Mouse (Mus musculus) CH12.LX (cell line): ENCODE measurements around the gene Nol9. TPM values are rescaled to one million over a fixed set of nuclear protein-coding genes. Genes with fewer than 3 reads are reported as not detected.

ENCODE experiments used
- DNase-seq: peaks from one replicate; pipeline ENCODE4 v3.0.0-alpha.2; 2013; ENCODE audit errors: extremely low read depth
- H3K27ac ChIP-seq: 2 replicates; pipeline ENCODE4 v1.5.1; 2012; ENCODE audit warnings: low read depth, mild to moderate bottlenecking, control low read depth, moderate library complexity; ENCODE audit not compliant: insufficient read depth
- H3K27me3 ChIP-seq: replicated peaks from 2 replicates; pipeline ENCODE3; 2012; ENCODE audit warnings: inconsistent platforms
- H3K36me3 ChIP-seq, 2 experiments: replicated peaks in 1 of 2; 2 replicates each; pipeline versions ENCODE3 to v1.6.1; 2012; ENCODE audit warnings: inconsistent platforms in 1 of 2, low read length in 1 of 2, mild to moderate bottlenecking in 1 of 2, mixed read lengths in 1 of 2, moderate library complexity in 1 of 2; ENCODE audit not compliant: control insufficient read depth in 1 of 2, insufficient read depth in 1 of 2
- H3K4me1 ChIP-seq, 2 experiments: 2 replicates each; pipeline ENCODE4 v1.6.1; 2012; ENCODE audit warnings: inconsistent platforms in 1 of 2, moderate library complexity in 1 of 2; ENCODE audit not compliant: insufficient read depth in 2 of 2, control insufficient read depth in 1 of 2
- H3K4me2 ChIP-seq: 2 replicates; pipeline ENCODE4 v1.6.1; 2012; ENCODE audit warnings: low read depth, mild to moderate bottlenecking, control low read depth; ENCODE audit not compliant: poor library complexity, insufficient read depth, severe bottlenecking
- H3K4me3 ChIP-seq, 3 experiments: fragments of 150-350 bp in 1 of 3; sonication (generic) in 1 of 3; replicated peaks in 1 of 3; 2 replicates each; pipeline versions ENCODE3 to v1.5.1; 2011 to 2012; ENCODE audit warnings: low read depth in 2 of 3, low read length in 2 of 3, mild to moderate bottlenecking in 2 of 3, moderate library complexity in 2 of 3, control low read depth in 1 of 3, improper control_type of control experiment in 1 of 3, inconsistent platforms in 1 of 3, mixed read lengths in 1 of 3; ENCODE audit not compliant: poor library complexity in 1 of 3
- H3K79me2 ChIP-seq: replicated peaks from 2 replicates; pipeline ENCODE4 v1.6.1; 2012; ENCODE audit warnings: mild to moderate bottlenecking, moderate library complexity; ENCODE audit not compliant: control insufficient read depth, poor library complexity, insufficient read depth, severe bottlenecking; ENCODE audit errors: extremely low read depth
- H3K9ac ChIP-seq: 2 replicates; pipeline ENCODE4 v1.6.1; 2012; ENCODE audit warnings: low read depth, mild to moderate bottlenecking, control low read depth, moderate library complexity; ENCODE audit not compliant: insufficient read depth
- H3K9me3 ChIP-seq: replicated peaks from 2 replicates; pipeline ENCODE3; 2012; ENCODE audit warnings: low read length, inconsistent platforms, mixed read lengths
- BHLHE40 ChIP-seq: IDR thresholded peaks from 2 replicates; pipeline ENCODE4 v1.6.1; 2011; ENCODE audit warnings: mild to moderate bottlenecking, low read depth, low read length, improper control_type of control experiment
- CHD2 ChIP-seq: IDR thresholded peaks from 2 replicates; pipeline ENCODE4 v1.6.1; 2011; ENCODE audit warnings: low read length, improper control_type of control experiment
- CTCF ChIP-seq, 2 experiments: IDR thresholded peaks in 1 of 2; conservative IDR thresholded peaks in 1 of 2; 2 replicates each; pipeline ENCODE4 v1.5.1; 2011 to 2012; ENCODE audit warnings: low read depth in 2 of 2, low read length in 2 of 2, improper control_type of control experiment in 1 of 2, inconsistent platforms in 1 of 2, mild to moderate bottlenecking in 1 of 2, moderate library complexity in 1 of 2
- E2F4 ChIP-seq: IDR thresholded peaks from 2 replicates; pipeline ENCODE4 v1.6.1; 2011; ENCODE audit warnings: low read depth, low read length, improper control_type of control experiment; ENCODE audit not compliant: insufficient replicate concordance
- ELF1 ChIP-seq: IDR thresholded peaks from 2 replicates; pipeline ENCODE4 v1.6.1; 2014; ENCODE audit warnings: low read depth, mild to moderate bottlenecking, inconsistent platforms, low read length, improper control_type of control experiment
- ETS1 ChIP-seq: conservative IDR thresholded peaks from 2 replicates; pipeline ENCODE4 v1.6.1; 2012; ENCODE audit warnings: low read depth, mild to moderate bottlenecking, inconsistent platforms, low read length, improper control_type of control experiment, moderate library complexity
- HCFC1 ChIP-seq: IDR thresholded peaks from 2 replicates; pipeline ENCODE4 v1.6.1; 2012; ENCODE audit warnings: low read depth, mild to moderate bottlenecking, inconsistent platforms, low read length, improper control_type of control experiment
- JUND ChIP-seq: conservative IDR thresholded peaks from 2 replicates; pipeline ENCODE4 v1.6.1; 2011; ENCODE audit warnings: low read depth, low read length, improper control_type of control experiment
- KAT2A ChIP-seq: IDR thresholded peaks from 2 replicates; pipeline ENCODE4 v1.6.1; 2012; ENCODE audit warnings: low read length, improper control_type of control experiment, inconsistent platforms; ENCODE audit not compliant: insufficient replicate concordance
- MAFK ChIP-seq: IDR thresholded peaks from 2 replicates; pipeline ENCODE4 v1.6.1; 2011; ENCODE audit warnings: low read length, improper control_type of control experiment; ENCODE audit not compliant: insufficient replicate concordance
- MAX ChIP-seq: IDR thresholded peaks from 2 replicates; pipeline ENCODE4 v1.6.1; 2011; ENCODE audit warnings: low read length, improper control_type of control experiment
- MAZ ChIP-seq: IDR thresholded peaks from 2 replicates; pipeline ENCODE4 v1.6.1; 2012; ENCODE audit warnings: low read depth, mild to moderate bottlenecking, inconsistent platforms, low read length, improper control_type of control experiment, moderate library complexity
- MEF2A ChIP-seq: IDR thresholded peaks from 2 replicates; pipeline ENCODE4 v1.6.1; 2014; ENCODE audit warnings: low read depth, mild to moderate bottlenecking, inconsistent platforms, low read length, improper control_type of control experiment, borderline replicate concordance
- MXI1 ChIP-seq: IDR thresholded peaks from 2 replicates; pipeline ENCODE4 v1.6.1; 2011; ENCODE audit warnings: mild to moderate bottlenecking, low read depth, low read length, improper control_type of control experiment
- MYC ChIP-seq: IDR thresholded peaks from 2 replicates; pipeline ENCODE4 v1.6.1; 2011; ENCODE audit warnings: low read depth, mild to moderate bottlenecking, improper control_type of control experiment, low read length
- NELFE ChIP-seq: IDR thresholded peaks from 2 replicates; pipeline ENCODE4 v1.6.1; 2011; ENCODE audit warnings: low read depth, low read length, improper control_type of control experiment
- NRF1 ChIP-seq: IDR thresholded peaks from 2 replicates; pipeline ENCODE4 v1.6.1; 2014; ENCODE audit warnings: low read depth, mild to moderate bottlenecking, inconsistent platforms, low read length, improper control_type of control experiment, moderate library complexity
- POLR2A ChIP-seq: IDR thresholded peaks from 2 replicates; pipeline ENCODE4 v1.6.1; 2011; ENCODE audit warnings: low read depth, mild to moderate bottlenecking, improper control_type of control experiment, low read length
- RCOR1 ChIP-seq: conservative IDR thresholded peaks from 2 replicates; pipeline ENCODE4 v1.6.1; 2012; ENCODE audit warnings: low read depth, mild to moderate bottlenecking, inconsistent platforms, low read length, improper control_type of control experiment
- SMC3 ChIP-seq: IDR thresholded peaks from 2 replicates; pipeline ENCODE4 v1.6.1; 2011; ENCODE audit warnings: low read depth, low read length, improper control_type of control experiment
- TBP ChIP-seq: conservative IDR thresholded peaks from 2 replicates; pipeline ENCODE4 v1.6.1; 2011; ENCODE audit warnings: low read depth, low read length, improper control_type of control experiment
- UBTF ChIP-seq: IDR thresholded peaks from 2 replicates; pipeline ENCODE4 v1.6.1; 2012; ENCODE audit warnings: low read depth, mild to moderate bottlenecking, inconsistent platforms, low read length, improper control_type of control experiment, moderate library complexity
- USF1 ChIP-seq: IDR thresholded peaks from 2 replicates; pipeline ENCODE4 v1.6.1; 2014; ENCODE audit warnings: low read depth, mild to moderate bottlenecking, inconsistent platforms, low read length, improper control_type of control experiment
- ZC3H11A ChIP-seq: IDR thresholded peaks from 2 replicates; pipeline ENCODE4 v1.6.1; 2012; ENCODE audit warnings: low read depth, mild to moderate bottlenecking, inconsistent platforms, low read length, improper control_type of control experiment
- ZMIZ1 ChIP-seq: IDR thresholded peaks from 2 replicates; pipeline ENCODE4 v1.6.1; 2012; ENCODE audit warnings: low read depth, mild to moderate bottlenecking, inconsistent platforms, low read length, improper control_type of control experiment
- dilution Hi-C: fragments of 300-500 bp; cut with MboI; formaldehyde crosslinking; loops from 2 replicates; pipeline ENCODE4 v1.14.3; 2020; ENCODE audit warnings: low sequenced_read_pairs; ENCODE audit not compliant: extremely low pct_unique_long_range_greater_than_20kb, extremely low pct_ligation_motif_present
- in situ Hi-C: fragments of 300-500 bp; cut with MboI; formaldehyde crosslinking; loops from 3 replicates; pipeline ENCODE4 v1.14.3; 2019; ENCODE audit warnings: low sequenced_read_pairs, low pct_ligation_motif_present, low pct_unique_long_range_greater_than_20kb, mixed read lengths
- polyA plus RNA-seq: library from polyadenylated mRNA; unstranded; fragments of >175 nt; gene quantifications from 2 replicates; pipeline ENCODE4 v1.2.1, GENCODE M21; 2012; ENCODE audit warnings: low read depth; ENCODE audit not compliant: insufficient read length
- total RNA-seq, 2 experiments: library from RNA; depleted of rRNA; stranded (reverse); fragments of 300-350 nt in 1 of 2; fragments of >200 nt in 1 of 2; gene quantifications; 2 replicates each; pipeline ENCODE4 v1.2.3; 2012 to 2014

Gene Nol9
- total and polyA plus RNA-seq, 3 experiments, result 44.7 to 60.5 (median 44.8) TPM

GRCm38 (mm10) chr4:152087211-152088081, 48.3 kb downstream of the Nol9 start:
- peak overlapping the region; percentile 66 for H3K9ac ChIP-seq
- in situ Hi-C loops, result no loop called here
- H3K4me3 ChIP-seq, result peak overlapping the region in 1 of 3 experiments; percentile 87
- peaks cover 6% of the 10 kb centered on the region for H3K9me3 ChIP-seq
- H3K27me3 ChIP-seq, result peaks cover 86% of the 10 kb centered on the region
- no peaks in the 10 kb centered on the region for H3K36me3 ChIP-seq
- dilution Hi-C loops, result no loop called here
- peak overlapping the region; percentile 93 for H3K4me2 ChIP-seq
- no peak overlapping the region for H3K27ac ChIP-seq
- peaks cover 10% of the 10 kb centered on the region in 2 experiments for H3K4me1 ChIP-seq
- no peaks in the 10 kb centered on the region for H3K79me2 ChIP-seq
- TF ChIP-seq TBP, result no peak
- TF ChIP-seq ELF1, result no peak
- no peak for TF ChIP-seq ZMIZ1
- TF ChIP-seq MAZ, result no peak
- no peak for TF ChIP-seq MAX
- TF ChIP-seq NRF1, result no peak
- no peak for TF ChIP-seq E2F4
- TF ChIP-seq ETS1, result no peak
- no peak for TF ChIP-seq KAT2A
- TF ChIP-seq HCFC1, result no peak
- no peak for TF ChIP-seq POLR2A
- no peak for TF ChIP-seq ZC3H11A
- no peak for TF ChIP-seq BHLHE40
- no peak for TF ChIP-seq UBTF
- DNase-seq, result no peak

GRCm38 (mm10) chr4:152088133-152088532, 49.0 kb downstream of the Nol9 start:
- peaks cover 89% of the 10 kb centered on the region for H3K27me3 ChIP-seq
- H3K79me2 ChIP-seq, result no peaks in the 10 kb centered on the region
- no peak overlapping the region for H3K9ac ChIP-seq
- H3K4me3 ChIP-seq, result no peak overlapping the region
- H3K4me2 ChIP-seq, result no peak overlapping the region
- peaks cover 15 to 16% of the 10 kb centered on the region in 2 experiments for H3K4me1 ChIP-seq
- H3K27ac ChIP-seq, result no peak overlapping the region
- TF ChIP-seq ZC3H11A (no peak), MAFK (no peak), SMC3 (no peak), CTCF (conservative IDR thresholded peaks at IDR 0.05 in 1 of 2, IDR thresholded peaks at IDR 0.05 in 1 of 2; ENCODE audit: low read depth in 2 of 2, low read length in 2 of 2) (no peak), UBTF (no peak), CHD2 (no peak), ETS1 (no peak), MEF2A (no peak), NELFE (no peak), USF1 (no peak), RCOR1 (no peak), BHLHE40 (no peak), MXI1 (no peak), JUND (no peak), MYC (no peak)
- H3K9me3 ChIP-seq, result peaks cover 6% of the 10 kb centered on the region
- no peak for DNase-seq
- no peaks in the 10 kb centered on the region for H3K36me3 ChIP-seq
- dilution Hi-C loops, result no loop called here
- in situ Hi-C loops, result no loop called here
